Mouse (Mus musculus): ENCODE results near the gene Cst12.
"Not testable (repeated sequence)": the region's sequence is repeated elsewhere in the genome, so short reads cannot be mapped to it uniquely, and the experiment has no call there.

Gene Cst12

DNA sequence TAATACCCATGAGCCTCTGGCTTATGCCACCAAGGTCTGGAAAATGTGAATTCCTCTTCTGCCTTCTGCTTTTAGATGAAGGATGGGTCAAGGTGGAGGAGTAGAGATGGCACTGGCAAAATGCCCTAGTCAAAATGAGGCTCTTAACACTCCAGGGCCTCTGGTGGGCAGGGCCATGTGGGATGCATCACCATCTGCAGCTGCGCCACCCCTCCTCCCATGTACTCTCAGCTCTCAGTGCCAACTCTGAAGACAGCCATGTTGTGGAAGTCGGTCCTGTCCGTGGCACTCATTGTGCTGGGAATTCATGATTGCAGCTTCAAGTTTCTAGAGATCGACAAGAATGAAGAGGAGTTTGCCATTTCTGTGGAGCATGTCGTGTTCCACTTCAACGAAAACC, at the start of gene Cst12:
Gene Cst12, plus strand, starts transcription at position 220 of the 400 bp plus-strand sequence.
- DNase-seq (ENCODE audit: extremely low spot score), result no peak

DNA sequence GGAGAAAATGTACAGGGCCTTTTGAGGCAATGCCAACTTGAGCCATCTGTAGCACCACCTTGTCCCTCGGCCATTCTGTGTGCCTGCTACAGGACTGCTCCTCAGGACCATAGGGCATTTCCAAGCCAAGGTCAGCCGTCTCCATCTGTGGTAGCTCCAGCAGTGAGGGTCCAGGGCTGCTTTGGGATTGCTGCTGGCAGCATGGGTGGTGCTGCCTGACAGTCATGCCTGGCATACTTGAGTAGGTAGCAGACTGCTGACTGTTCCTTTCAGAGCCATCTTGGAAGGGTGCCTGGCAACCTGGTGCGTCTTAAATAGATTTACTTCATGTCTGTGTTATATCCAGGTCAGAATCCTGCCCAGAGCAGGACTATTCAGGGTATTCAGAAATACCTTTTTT, 46.2 kb upstream of the Cst12 start:
- no peak for DNase-seq (ENCODE audit: extremely low spot score)

DNA sequence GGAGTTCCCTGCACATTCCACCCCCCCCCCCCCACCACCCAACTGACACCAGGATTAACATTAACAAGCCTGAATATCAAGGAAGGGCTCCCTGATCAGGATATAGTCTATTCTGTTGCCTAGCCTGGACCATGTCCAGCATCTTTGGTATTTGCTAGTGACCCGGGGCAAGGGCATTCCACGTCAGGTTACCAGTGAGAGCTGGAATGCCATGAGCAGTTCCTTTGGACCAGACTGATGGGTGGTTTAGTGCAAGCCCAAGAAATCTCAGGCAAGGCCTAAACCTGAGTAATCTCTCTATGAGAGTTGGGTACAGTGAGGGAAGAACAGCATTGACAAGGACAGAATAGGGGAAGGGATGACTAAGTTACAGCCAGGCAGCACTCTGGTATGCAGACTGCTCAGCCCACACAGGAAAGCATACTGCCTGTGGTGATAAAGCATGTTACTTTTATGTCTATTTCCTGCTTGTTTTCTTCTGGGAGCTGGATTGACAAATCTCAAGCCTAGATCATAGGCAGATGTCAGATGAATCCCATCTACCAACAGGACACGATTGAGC, 45.2 kb upstream of the Cst12 start:
- DNase-seq (ENCODE audit: extremely low spot score), result no peak

DNA sequence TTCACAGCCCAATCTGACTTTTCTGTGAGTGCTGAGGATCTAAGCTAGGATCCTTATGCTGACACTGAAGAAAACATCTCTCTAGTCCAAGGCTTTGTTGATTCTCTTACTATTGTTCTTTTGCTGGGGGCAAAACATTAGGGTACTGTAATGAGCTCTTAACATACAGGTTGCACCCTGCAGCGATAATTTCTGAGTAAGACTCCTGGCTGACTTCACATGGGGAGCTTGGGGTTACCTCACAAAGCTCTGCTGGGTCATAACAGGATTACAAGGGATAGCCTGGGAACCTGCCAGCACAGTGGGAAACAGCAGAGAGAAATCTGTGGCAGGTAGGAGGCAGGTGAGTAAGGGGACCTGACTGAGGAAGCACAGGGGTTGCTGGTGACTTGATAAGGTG, 39.1 kb upstream of the Cst12 start, which contains the start of gene Cstl1:
Gene Cstl1, plus strand, starts transcription at position 301 of the 400 bp plus-strand sequence.
- DNase-seq (ENCODE audit: extremely low spot score), result no peak

DNA sequence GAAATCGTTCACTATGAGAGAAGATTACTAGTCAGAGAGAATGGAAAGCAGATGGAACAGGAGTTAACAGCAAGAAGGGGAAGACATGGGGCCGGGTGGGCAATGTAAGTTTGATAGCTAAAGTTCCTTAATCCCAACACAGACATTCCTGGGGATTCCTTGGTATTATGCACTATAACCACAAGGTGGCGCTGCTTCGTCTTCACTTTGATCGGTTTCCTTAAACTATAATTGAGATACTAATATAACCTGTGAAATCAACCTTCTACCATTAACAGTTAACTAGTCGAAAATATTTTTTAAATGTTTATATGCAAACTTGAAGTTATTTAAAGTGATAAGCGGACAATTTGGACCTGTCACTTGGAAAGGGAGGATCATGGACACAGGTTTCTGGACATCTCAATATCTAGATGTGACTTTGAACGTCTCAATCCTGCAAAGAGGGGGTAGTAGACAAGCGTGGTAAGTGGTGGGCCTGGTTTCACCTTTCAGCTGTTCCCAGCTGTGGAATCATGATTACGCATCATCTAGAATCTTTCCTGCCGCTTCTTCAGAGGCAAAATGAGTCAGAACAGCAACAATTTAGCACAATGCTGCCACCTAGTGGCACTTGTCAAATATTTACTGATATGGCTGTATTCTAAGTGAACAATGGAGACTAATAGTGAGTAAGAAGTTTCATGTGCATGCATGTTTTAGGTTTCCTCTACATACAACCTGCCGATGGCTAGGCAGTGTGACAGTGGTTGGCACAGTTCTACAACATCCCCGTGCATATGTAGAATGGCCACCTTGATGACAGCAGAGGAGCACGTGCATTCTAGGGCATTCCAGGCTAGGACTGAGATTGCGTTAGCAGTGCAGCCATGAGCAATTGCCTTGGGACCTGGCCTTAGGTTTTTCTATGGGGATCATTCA, 37.0 kb upstream of the Cst12 start:
- peak; percentile 67 for DNase-seq (ENCODE audit: extremely low spot score)

DNA sequence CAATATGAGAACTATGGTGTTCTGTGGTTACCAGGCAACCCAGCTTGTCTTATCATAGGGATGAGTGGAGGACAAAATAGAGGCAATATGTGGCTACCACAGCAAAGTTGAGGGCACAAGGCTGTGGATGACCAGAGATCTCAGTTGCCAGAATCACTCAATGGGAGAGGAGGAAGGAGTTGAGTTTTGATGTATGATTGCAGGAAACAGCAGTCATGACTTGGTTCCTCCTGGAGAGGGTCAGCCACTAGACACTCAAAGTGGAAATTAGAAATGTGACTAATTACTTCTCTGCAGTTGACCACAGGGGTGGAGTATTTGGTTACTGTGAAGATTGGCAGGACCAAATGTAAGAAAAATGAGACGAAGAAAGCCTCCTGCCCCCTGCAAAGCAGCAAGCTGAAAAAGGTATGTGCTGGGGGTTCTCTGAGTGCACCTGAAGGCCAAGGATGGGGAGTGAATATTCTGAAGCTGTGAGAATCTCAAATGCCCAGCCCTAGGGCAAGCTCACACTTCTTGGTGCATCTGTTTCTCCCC, 34.8 kb upstream of the Cst12 start:
- no peak for DNase-seq (ENCODE audit: extremely low spot score)

DNA sequence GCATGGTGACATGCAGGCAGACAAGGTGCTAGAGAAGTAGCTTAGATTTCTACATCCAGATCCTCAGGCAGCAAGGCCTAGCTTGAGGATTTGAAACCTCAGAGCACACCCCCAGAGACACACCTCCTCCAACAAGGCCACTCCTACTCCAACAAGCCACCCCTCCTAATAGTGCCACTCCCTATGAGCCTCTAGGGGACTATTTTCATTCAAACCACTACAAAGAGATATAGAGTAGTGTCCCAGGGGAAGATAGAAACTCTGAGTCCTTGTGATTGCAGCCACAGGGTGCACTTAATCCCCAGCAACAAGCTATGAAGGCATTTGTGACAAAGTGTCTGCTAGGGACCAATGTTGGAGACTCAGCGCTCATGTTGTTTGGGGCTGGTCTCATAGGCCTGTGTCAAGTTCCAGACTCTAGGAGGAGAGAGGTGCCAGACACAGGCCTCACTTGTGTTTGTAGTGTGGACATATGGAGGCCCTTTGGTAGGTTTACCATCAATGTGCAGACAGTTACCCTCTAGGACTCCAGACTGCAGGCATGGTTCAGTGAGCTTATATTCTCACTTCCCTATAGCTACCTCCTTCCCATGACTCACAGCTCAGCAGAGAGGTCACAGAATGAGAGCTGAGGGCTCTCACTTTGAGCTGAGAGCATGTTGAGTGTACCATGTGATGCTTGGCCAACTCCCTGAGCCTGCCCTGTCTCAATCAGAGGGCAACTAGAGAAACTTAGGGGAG, 25.3 kb upstream of the Cst12 start:
- DNase-seq (ENCODE audit: extremely low spot score), result no peak

DNA sequence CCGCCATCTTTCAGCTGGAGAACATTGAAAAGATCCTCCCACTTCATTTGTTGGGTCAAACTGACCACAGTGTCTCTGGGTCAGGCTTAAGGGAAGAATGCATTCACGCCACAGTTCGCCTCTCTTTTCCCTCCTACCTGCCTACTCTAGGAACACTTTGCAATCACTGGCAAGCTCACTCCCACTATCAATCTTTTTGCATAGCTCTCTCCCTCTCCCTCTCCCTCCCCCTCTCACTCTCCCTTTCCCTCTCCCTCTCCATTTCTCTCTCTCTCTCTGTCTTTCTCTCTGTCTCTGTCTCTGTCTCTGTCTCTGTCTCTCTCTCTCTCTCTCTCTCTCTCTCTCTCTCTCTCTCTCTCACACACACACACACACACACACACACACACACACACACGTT, 17.8 kb upstream of the Cst12 start, which contains the start of gene Cst11:
Gene Cst11, minus strand, starts transcription at position 101 of the 400 bp plus-strand sequence.
- DNase-seq (ENCODE audit: extremely low spot score), result not testable (repeated sequence)

DNA sequence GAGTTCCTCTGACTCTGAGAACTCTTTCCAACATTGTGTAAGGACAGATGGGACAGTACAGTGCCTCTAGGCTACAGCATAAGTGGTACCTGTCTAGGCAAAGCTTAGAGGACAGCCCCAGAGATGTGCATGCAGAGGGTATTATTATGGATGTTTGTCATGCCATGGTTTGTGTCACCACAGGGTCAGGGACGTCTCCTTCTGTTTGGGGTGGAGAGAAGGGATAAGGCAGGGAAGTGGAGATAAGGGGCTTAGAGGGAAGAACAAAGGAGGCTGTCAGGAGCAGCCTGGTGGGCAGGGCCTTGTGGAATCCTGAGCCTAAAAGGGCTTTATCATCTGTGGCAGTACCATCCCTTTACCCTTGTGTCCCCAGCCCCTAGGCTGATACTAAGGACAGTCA, 7.5 kb upstream of the Cst12 start, which contains the start of gene 8030411F24Rik:
Gene 8030411F24Rik, plus strand, starts transcription at position 301 of the 400 bp plus-strand sequence.
- no peak for DNase-seq (ENCODE audit: extremely low spot score)

DNA sequence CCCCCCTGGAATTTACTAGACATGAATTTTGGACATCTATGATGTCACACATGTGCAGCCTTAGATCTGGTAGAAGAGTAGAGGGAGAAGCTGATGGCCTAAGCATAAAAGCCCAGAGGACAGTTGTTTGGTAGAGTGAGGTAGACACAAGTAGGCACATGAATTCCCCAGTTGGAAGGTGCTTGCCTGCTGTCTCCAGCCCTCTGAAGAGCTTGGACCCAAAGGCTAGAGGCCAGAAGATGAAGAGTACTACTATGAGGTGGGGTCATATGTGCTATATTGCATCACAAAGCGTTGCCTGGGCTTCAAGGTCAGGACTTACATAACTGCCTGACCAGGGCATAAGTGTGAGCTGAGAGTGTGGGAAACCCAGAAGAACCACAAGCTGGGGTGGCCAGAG, 9.3 kb downstream of the Cst12 start, which contains the start of gene Cst8:
Gene Cst8, plus strand, starts transcription at position 301 of the 400 bp plus-strand sequence.
- DNase-seq (ENCODE audit: extremely low spot score), result no peak

DNA sequence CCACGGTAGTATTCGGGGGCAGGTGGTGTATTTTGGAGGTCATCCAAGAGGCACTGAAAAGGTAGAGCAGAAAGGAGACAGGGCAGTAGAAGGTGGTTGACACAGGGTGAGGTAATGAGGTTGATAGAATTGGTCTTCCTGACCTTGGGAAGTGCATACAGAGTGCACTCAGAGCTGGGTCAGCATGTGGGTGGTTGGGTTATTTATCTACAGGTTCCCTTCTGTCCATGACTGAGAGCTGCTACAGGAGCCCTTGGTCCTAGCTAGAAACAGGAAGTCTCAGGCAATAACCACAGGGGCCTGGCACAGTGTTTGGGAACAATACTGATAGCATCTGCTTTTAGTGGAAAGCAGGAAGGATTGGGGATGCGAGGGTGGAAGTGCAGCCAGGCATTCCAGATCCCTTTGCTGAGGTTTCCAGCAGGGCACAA, 12.3 kb downstream of the Cst12 start:
- no peak for DNase-seq (ENCODE audit: extremely low spot score)

DNA sequence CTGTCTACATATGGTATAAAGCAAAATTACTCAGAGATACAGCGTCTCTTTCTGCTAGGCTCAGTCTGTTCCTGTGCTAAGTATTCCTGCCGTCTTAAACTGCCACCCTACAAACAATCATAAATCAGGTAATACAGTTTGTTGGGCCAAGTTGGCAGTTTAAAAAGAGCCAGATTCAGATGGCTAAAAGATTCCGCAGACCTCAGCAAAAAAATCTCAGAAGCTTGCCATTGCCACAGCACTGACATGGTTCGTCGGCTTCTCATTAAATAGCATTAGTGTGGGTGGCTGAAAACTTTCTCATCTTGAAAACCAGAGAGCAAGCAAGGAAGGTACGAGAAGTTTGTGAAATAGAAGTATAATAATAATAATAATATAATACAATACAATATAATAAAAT, 17.5 kb downstream of the Cst12 start:
- DNase-seq (ENCODE audit: extremely low spot score), result no peak

DNA sequence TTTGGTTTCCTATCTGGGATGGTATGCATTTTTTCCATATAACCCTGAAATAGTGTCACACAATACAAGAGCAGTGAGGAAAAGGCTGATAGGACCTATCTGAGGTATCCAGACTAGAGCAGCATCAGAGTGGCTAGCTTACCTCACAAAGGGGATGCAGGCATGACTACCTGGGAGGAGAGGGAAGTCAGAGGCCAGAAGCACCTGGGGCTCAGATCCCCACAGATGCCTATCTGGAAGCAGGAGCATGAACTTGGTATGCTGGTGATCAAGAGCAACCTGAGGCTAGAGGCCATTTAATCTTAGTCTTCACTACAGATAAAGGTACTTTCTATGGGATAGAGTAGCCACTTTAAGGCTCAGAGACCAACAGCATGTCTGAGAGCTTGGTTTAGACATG, 30.7 kb downstream of the Cst12 start, which contains the start of gene Cst13:
Gene Cst13, plus strand, starts transcription at position 173 of the 400 bp plus-strand sequence.
- no peak for DNase-seq (ENCODE audit: extremely low spot score)

DNA sequence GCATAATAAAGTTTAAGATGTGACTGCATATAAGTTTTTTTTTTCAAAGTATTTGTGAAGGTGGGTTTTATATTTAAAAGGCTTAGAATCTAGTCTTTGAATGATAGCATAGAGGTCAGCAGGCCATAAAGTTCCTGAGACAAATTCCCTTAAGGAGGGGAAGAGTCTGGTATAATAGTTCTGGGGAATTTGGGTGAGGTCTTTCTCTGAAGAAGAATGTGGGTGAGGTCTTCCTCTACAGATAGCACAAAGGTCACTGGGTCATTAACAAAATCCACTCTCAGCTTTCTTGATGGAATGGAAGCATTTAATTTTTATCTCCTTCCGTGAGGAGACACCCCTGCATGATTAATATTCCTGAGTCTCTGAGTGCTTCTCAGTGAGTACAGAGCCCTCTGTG, 36.8 kb downstream of the Cst12 start:
- no peak for DNase-seq (ENCODE audit: extremely low spot score)

DNA sequence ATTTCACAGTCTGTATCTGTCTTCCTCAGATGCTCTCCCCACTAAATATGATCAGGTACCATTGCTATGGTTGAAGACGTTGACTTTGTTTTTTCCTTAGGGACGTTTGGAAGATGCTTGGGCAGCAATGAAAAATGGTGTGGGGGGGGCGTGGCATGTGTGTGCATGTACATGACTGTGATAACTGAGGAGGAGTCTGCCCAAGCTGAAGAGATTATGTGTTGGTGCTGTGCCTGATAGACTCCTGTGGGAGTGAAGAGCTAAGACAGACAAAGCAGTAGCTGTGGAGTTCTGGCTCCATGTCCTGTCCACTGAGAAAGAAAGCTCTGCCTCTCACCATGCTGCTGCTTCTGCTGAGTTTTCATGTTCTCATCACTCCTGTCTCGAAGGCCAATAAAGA, 45.8 kb downstream of the Cst12 start, which contains the start of gene Cst9:
Gene Cst9, plus strand, starts transcription at position 236 of the 400 bp plus-strand sequence.
- DNase-seq (ENCODE audit: extremely low spot score), result no peak

DNA sequence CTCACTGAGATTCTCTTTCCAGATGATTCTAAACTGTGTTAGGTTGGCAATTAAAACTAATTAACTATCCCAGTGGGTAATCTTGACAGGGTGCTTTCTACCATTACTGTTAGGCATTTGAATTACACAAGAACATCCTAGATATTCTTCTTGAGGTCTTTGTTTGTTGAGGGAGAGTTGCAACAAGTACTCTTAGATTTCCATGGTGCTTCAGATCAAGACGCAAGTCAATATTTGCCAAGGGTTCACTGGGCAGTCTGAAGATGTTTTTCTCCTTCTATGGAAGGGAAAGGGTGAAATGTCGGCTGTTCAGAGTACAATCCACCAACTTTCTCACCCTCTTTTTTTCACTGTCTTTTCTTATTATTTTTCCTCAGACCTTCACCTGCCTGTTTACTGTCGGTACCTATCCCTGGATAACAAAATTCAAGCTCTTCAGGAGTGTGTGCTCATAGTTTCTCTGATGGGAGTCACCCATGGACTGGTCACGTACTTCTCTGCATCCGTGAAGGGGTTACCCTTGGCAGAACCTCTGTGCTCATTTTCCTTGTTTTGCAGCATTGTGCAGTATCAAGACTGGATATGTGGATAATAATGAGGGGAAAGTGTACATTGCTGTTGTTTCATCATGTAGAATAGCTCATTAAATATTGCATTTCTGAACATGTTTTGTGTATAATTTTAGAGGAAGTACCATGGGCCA, 49.1 kb downstream of the Cst12 start:
- no peak for DNase-seq (ENCODE audit: extremely low spot score)

DNA sequence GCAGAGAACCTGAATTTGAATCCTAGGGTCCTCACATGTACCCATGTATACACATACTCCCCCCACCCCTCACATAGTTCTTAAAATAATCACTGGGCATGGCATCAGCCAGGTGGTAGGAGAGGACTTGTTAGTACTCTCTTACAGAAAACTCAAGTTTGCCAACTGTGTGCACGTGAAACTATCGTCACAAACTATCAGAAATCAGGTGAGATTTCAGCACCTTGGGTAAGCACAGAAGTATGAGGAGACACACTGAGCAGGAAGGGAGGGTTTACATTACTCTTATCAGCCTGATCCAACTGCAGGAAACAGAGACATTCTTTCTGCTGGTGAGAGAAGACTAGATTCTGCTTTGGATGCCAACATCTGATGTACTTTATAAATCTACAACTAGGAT, 50.1 kb downstream of the Cst12 start:
- DNase-seq (ENCODE audit: extremely low spot score), result no peak

Measured in embryo, embryonic 9.5 days (tissue).